Mouse (Mus musculus): ENCODE measurements around the gene Neurl4. TPM values are rescaled to one million over a fixed set of nuclear protein-coding genes. Genes with fewer than 3 reads are reported as not detected.

Gene Neurl4
- 10 to 100 TPM; 17.9 to 18.5 TPM for total RNA-seq (2023)

GRCm38 (mm10) chr11:69900471-69901405 is at the start of gene Neurl4, which contains the start of gene 2810408A11Rik:
TSS of gene Neurl4 (plus strand) at chr11:69901072.
TSS of gene 2810408A11Rik (minus strand) at chr11:69900987.

GRCm38 (mm10) chr11:69858113-69858998 is 42.5 kb upstream of the Neurl4 start, which contains the start of gene Tnk1:
TSS of gene Tnk1 (minus strand) at chr11:69858730.

GRCm38 (mm10) chr11:69877878-69878277 is 23.0 kb upstream of the Neurl4 start, which contains the start of gene Tmem95:
TSS of gene Tmem95 (minus strand) at chr11:69878018.

GRCm38 (mm10) chr11:69880853-69881603 is 19.8 kb upstream of the Neurl4 start, which contains the start of gene Kctd11:
TSS of gene Kctd11 (minus strand) at chr11:69881406.

GRCm38 (mm10) chr11:69895291-69895690 is 5.6 kb upstream of the Neurl4 start, which contains the start of gene Acap1:
TSS of gene Acap1 (minus strand) at chr11:69895539.

GRCm38 (mm10) chr11:69913554-69914371 is 12.9 kb downstream of the Neurl4 start, which contains the start of gene Gps2:
TSS of gene Gps2 (plus strand) at chr11:69913888.

GRCm38 (mm10) chr11:69921114-69922011 is 20.5 kb downstream of the Neurl4 start, which contains the start of gene Eif5a:
TSS of gene Eif5a (minus strand) at chr11:69921958.

GRCm38 (mm10) chr11:69935137-69935879 is 34.4 kb downstream of the Neurl4 start, which contains the start of gene Ybx2:
TSS of gene Ybx2 (plus strand) at chr11:69935796.

GRCm38 (mm10) chr11:69948066-69948762 is 47.3 kb downstream of the Neurl4 start, which contains the start of gene Slc2a4:
TSS of gene Slc2a4 (minus strand) at chr11:69948188.

Other genes with a start within 250 kb of the Neurl4 start
- gene Sox15, start 245.8 kb upstream of the Neurl4 start, total RNA-seq (2023): under 1 TPM in 1 of 2 experiments, not detected in 1; 0.62 TPM
- gene Mpdu1, start 238.4 kb upstream of the Neurl4 start, total RNA-seq (2023): 10 to 100 TPM; 54.1 to 58.1 TPM
- 100 to 1,000 TPM; 111 to 170 TPM for gene Cd68, start 234.9 kb upstream of the Neurl4 start, total RNA-seq (2023)
- gene Eif4a1, start 228.6 kb upstream of the Neurl4 start, total RNA-seq (2023): 100 to 1,000 TPM; 570 to 577 TPM
- 10 to 100 TPM; 66.6 to 83.8 TPM for gene Senp3, start 219.0 kb upstream of the Neurl4 start, total RNA-seq (2023)
- gene Tnfsf13, start 215.3 kb upstream of the Neurl4 start, total RNA-seq (2023): 10 to 100 TPM; 12.1 to 17.1 TPM
- gene Tnfsf12, start 205.2 kb upstream of the Neurl4 start, total RNA-seq (2023): 10 to 100 TPM in 1 of 2 experiments, 1 to 10 TPM in 1; 6.9 to 12.4 TPM
- gene Tnfsfm13, start 205.0 kb upstream of the Neurl4 start, total RNA-seq (2023): 1 to 10 TPM; 4.5 to 7.2 TPM
- 10 to 100 TPM; 81.5 to 86.5 TPM for gene Polr2a, start 142.4 kb upstream of the Neurl4 start, total RNA-seq (2023)
- gene Slc35g3, start 139.1 kb upstream of the Neurl4 start, total RNA-seq (2023): not detected
- 1 to 10 TPM; 2.8 to 2.9 TPM for gene Zbtb4, start 135.2 kb upstream of the Neurl4 start, total RNA-seq (2023)
- 1 to 10 TPM in 1 of 2 experiments, under 1 TPM in 1; 0.86 to 1.8 TPM for gene Chrnb1, start 105.1 kb upstream of the Neurl4 start, total RNA-seq (2023)
- gene Fgf11, start 99.2 kb upstream of the Neurl4 start, total RNA-seq (2023): under 1 TPM in 1 of 2 experiments, not detected in 1; 0.11 TPM
- gene Tmem102, start 95.4 kb upstream of the Neurl4 start, total RNA-seq (2023): not detected
- gene Gm39566, start 85.8 kb upstream of the Neurl4 start, total RNA-seq (2023): not detected
- gene Spem2, start 82.6 kb upstream of the Neurl4 start, total RNA-seq (2023): not detected
- gene Spem1, start 78.9 kb upstream of the Neurl4 start, total RNA-seq (2023): not detected
- gene Nlgn2, start 63.3 kb upstream of the Neurl4 start, total RNA-seq (2023): 1 to 10 TPM; 1.5 to 1.8 TPM
- 100 to 1,000 TPM in 1 of 2 experiments, 10 to 100 TPM in 1; 99.9 to 101 TPM for gene Tmem256, start 62.6 kb upstream of the Neurl4 start, total RNA-seq (2023)
- gene Plscr3, start 54.7 kb upstream of the Neurl4 start, total RNA-seq (2023): 10 to 100 TPM; 34.4 to 38.0 TPM
- not detected for gene Tnk1, start 42.3 kb upstream of the Neurl4 start, total RNA-seq (2023)
- not detected for gene Tmem95, start 23.1 kb upstream of the Neurl4 start, total RNA-seq (2023)
- gene Kctd11, start 19.7 kb upstream of the Neurl4 start, total RNA-seq (2023): 1 to 10 TPM; 8.4 to 8.8 TPM
- gene Acap1, start 5.5 kb upstream of the Neurl4 start, total RNA-seq (2023): 100 to 1,000 TPM; 261 to 285 TPM
- 1 to 10 TPM in 1 of 2 experiments, under 1 TPM in 1; 0.95 to 1.9 TPM for gene 2810408A11Rik, start 85 bp upstream of the Neurl4 start, total RNA-seq (2023)
- gene Gps2, start 12.8 kb downstream of the Neurl4 start, total RNA-seq (2023): 10 to 100 TPM; 75.4 to 79.7 TPM
- gene Eif5a, start 20.9 kb downstream of the Neurl4 start, total RNA-seq (2023): 100 to 1,000 TPM; 498 to 503 TPM
- gene Ybx2, start 34.7 kb downstream of the Neurl4 start, total RNA-seq (2023): not detected
- gene Slc2a4, start 47.1 kb downstream of the Neurl4 start, total RNA-seq (2023): under 1 TPM; 0.55 to 0.60 TPM
- gene Cldn7, start 63.7 kb downstream of the Neurl4 start, total RNA-seq (2023): not detected
- 10 to 100 TPM; 65.2 to 68.4 TPM for gene Ctdnep1, start 80.1 kb downstream of the Neurl4 start, total RNA-seq (2023)
- 10 to 100 TPM; 25.3 to 27.8 TPM for gene Elp5, start 81.4 kb downstream of the Neurl4 start, total RNA-seq (2023)
- 100 to 1,000 TPM; 537 TPM for gene Gabarap, start 90.1 kb downstream of the Neurl4 start, total RNA-seq (2023)
- 10 to 100 TPM; 43.3 to 47.1 TPM for gene Phf23, start 94.7 kb downstream of the Neurl4 start, total RNA-seq (2023)
- gene Dvl2, start 99.5 kb downstream of the Neurl4 start, total RNA-seq (2023): 10 to 100 TPM; 17.5 to 21.4 TPM
- gene Acadvl, start 114.3 kb downstream of the Neurl4 start, total RNA-seq (2023): 10 to 100 TPM; 34.6 to 40.2 TPM
- 1 to 10 TPM; 5.7 to 6.7 TPM for gene Dlg4, start 115.9 kb downstream of the Neurl4 start, total RNA-seq (2023)
- not detected for gene Asgr1, start 153.0 kb downstream of the Neurl4 start, total RNA-seq (2023)
- under 1 TPM in 1 of 2 experiments, not detected in 1; 0.42 TPM for gene Asgr2, start 191.6 kb downstream of the Neurl4 start, total RNA-seq (2023)
- 10 to 100 TPM; 11.4 to 12.2 TPM for gene Mgl2, start 229.3 kb downstream of the Neurl4 start, total RNA-seq (2023)

Measured in neutrophil, adult 59 days (primary cell).